In genomic region chr4:133065894-133066386, GRCm38 (mm10) we compare ENCODE assay signal across 14 mouse cellular contexts. TPM values are rescaled to one million over a fixed set of nuclear protein-coding genes. Genes with fewer than 3 reads are reported as not detected.
DNase-seq lines count a peak whose midpoint lies in the region; ATAC-seq and TF ChIP-seq lines count a peak whose summit lies in the region.
"Had no signal": no experiment of that assay in that cellular context is flagged by ENCODE, and none has a peak within 500 bp of the region (broad histone marks: within the 10 kb centered on the region; RNA-seq: fewer than 3 reads in every experiment).

No protein-coding gene starts in this region.

- no peaks in the 10 kb centered on the region for H3K27me3 ChIP-seq in forebrain, postnatal 0 days (ENCODE audit: insufficient read depth, low read length)
- no peaks in the 10 kb centered on the region for H3K27me3 ChIP-seq in forebrain, embryonic 12.5 days
- H3K27me3 ChIP-seq in midbrain, embryonic 15.5 days (replicated peaks), result no peaks in the 10 kb centered on the region
- no peaks in the 10 kb centered on the region for H3K27me3 ChIP-seq in midbrain, embryonic 16.5 days (ENCODE audit: control insufficient read depth, insufficient read depth, low read depth, low read length)
- H3K27me3 ChIP-seq: CH12.LX; embryonic facial prominence, embryonic 13.5 days; liver, embryonic 13.5 days had no signal

- 96% methylated on average over 14 of the region's 14 CpGs for WGBS in forebrain, postnatal 0 days
- WGBS in forebrain, embryonic 12.5 days, result 92% methylated on average over 14 of the region's 14 CpGs
- WGBS in midbrain, embryonic 15.5 days, result 95% methylated on average over 14 of the region's 14 CpGs
- WGBS in midbrain, embryonic 16.5 days, result 97% methylated on average over 14 of the region's 14 CpGs

- H3K9me3 ChIP-seq in forebrain, postnatal 0 days (ENCODE audit: low read length), result no peaks in the 10 kb centered on the region
- H3K9me3 ChIP-seq in forebrain, embryonic 12.5 days, result no peaks in the 10 kb centered on the region
- no peaks in the 10 kb centered on the region for H3K9me3 ChIP-seq in midbrain, embryonic 15.5 days
- no peaks in the 10 kb centered on the region for H3K9me3 ChIP-seq in midbrain, embryonic 16.5 days (replicated peaks; ENCODE audit: control insufficient read depth, low read length, poor library complexity, severe bottlenecking)
- H3K9me3 ChIP-seq: embryonic facial prominence, embryonic 13.5 days; liver, embryonic 13.5 days had no signal

- no peaks in the 10 kb centered on the region for H3K4me1 ChIP-seq in forebrain, postnatal 0 days (ENCODE audit: insufficient read depth)
- peaks cover 2% of the 10 kb centered on the region; the same call in 1 of the 2 replicates for H3K4me1 ChIP-seq in forebrain, embryonic 12.5 days
- H3K4me1 ChIP-seq in midbrain, embryonic 15.5 days, result peaks cover 14% of the 10 kb centered on the region
- H3K4me1 ChIP-seq in midbrain, embryonic 16.5 days (ENCODE audit: control insufficient read depth, insufficient read depth, low read length), result peaks cover 5% of the 10 kb centered on the region; the same call in 1 of the 2 replicates

- ATAC-seq in forebrain, postnatal 0 days, result no peak
- ATAC-seq in forebrain, embryonic 12.5 days (ENCODE audit: low FRiP score), result no peak
- 0 out of 2 replicates have a peak, but pooled peaks have one; percentile 4 for ATAC-seq in midbrain, embryonic 15.5 days (replicated peaks)
- no peak for ATAC-seq in midbrain, embryonic 16.5 days
- ATAC-seq in megakaryocyte-erythroid progenitor cell, adult 5-6 weeks (replicated peaks; ENCODE audit: low FRiP score, low TSS enrichment, poor library complexity, severe bottlenecking), result 0 out of 2 replicates have a peak, but pooled peaks have one; percentile 33

- no peak overlapping the region for H3K4me3 ChIP-seq in forebrain, postnatal 0 days (ENCODE audit: low read depth, low read length)
- H3K4me3 ChIP-seq in forebrain, embryonic 12.5 days (replicated peaks), result no peak overlapping the region
- no peak overlapping the region for H3K4me3 ChIP-seq in midbrain, embryonic 15.5 days
- H3K4me3 ChIP-seq in midbrain, embryonic 16.5 days (ENCODE audit: low read depth, low read length), result no peak overlapping the region
- H3K4me3 ChIP-seq: embryonic facial prominence, embryonic 13.5 days; liver, embryonic 13.5 days had no signal

- no peak overlapping the region for H3K27ac ChIP-seq in forebrain, postnatal 0 days (ENCODE audit: low read depth, low read length)
- no peak overlapping the region for H3K27ac ChIP-seq in forebrain, embryonic 12.5 days
- H3K27ac ChIP-seq in midbrain, embryonic 15.5 days, result no peak overlapping the region
- H3K27ac ChIP-seq in midbrain, embryonic 16.5 days (ENCODE audit: low read length), result no peak overlapping the region
- H3K27ac ChIP-seq: embryonic facial prominence, embryonic 13.5 days; liver, embryonic 13.5 days had no signal

- no peak overlapping the region for H3K9ac ChIP-seq in forebrain, postnatal 0 days
- H3K9ac ChIP-seq in forebrain, embryonic 12.5 days, result no peak overlapping the region
- no peak overlapping the region for H3K9ac ChIP-seq in midbrain, embryonic 15.5 days
- no peak overlapping the region for H3K9ac ChIP-seq in midbrain, embryonic 16.5 days (ENCODE audit: low read depth, low read length)
- H3K9ac ChIP-seq: embryonic facial prominence, embryonic 13.5 days; liver, embryonic 13.5 days had no signal

- H3K4me2 ChIP-seq in forebrain, postnatal 0 days (ENCODE audit: low read depth), result no peak overlapping the region
- no peak overlapping the region for H3K4me2 ChIP-seq in forebrain, embryonic 12.5 days
- H3K4me2 ChIP-seq in midbrain, embryonic 15.5 days, result no peak overlapping the region
- no peak overlapping the region for H3K4me2 ChIP-seq in midbrain, embryonic 16.5 days (ENCODE audit: low read length)
- H3K4me2 ChIP-seq: embryonic facial prominence, embryonic 13.5 days; liver, embryonic 13.5 days had no signal

- 0 out of 2 replicates have a peak, but pooled peaks have one; percentile 21 for TF ChIP-seq CTCF in forebrain, postnatal 0 days (IDR thresholded peaks at IDR 0.05; ENCODE audit: low read depth)

- H3K36me3 ChIP-seq in forebrain, postnatal 0 days (ENCODE audit: insufficient read depth), result peaks cover 65% of the 10 kb centered on the region
- peaks cover 62% of the 10 kb centered on the region for H3K36me3 ChIP-seq in forebrain, embryonic 12.5 days (replicated peaks)
- peaks cover 47% of the 10 kb centered on the region for H3K36me3 ChIP-seq in midbrain, embryonic 15.5 days (replicated peaks)
- H3K36me3 ChIP-seq in midbrain, embryonic 16.5 days (ENCODE audit: control insufficient read depth, insufficient read depth, low read length), result peaks cover 47% of the 10 kb centered on the region

- DNase-seq in forebrain, postnatal 0 days, result no peak
- DNase-seq in kidney, postnatal 10 days, result peak; percentile 41
- no peak for DNase-seq in kidney, postnatal 36 days
- DNase-seq in adrenal gland, adult 8-10 months, result no peak
- DNase-seq: cerebellum, adult 11 months; heart, postnatal 14 days; layer of hippocampus, adult 9-11 months; liver, embryonic 13.5 days had no signal

RNA-seq across cellular contexts. Expression of gene Ahdc1, which starts 54.9 kb away (rescaled TPM):
- total RNA-seq in forebrain, postnatal 0 days (2014; rRNA removed), result 56.7 and 82.4 TPM in 2 replicates
- 7.6 and 8.4 TPM in 2 replicates for polyA plus RNA-seq in forebrain, postnatal 0 days (2015; fragmentation: Nextera tagmentation; extraction: Ambion mirVana)
- polyA plus RNA-seq in forebrain, embryonic 12.5 days (2016; fragmentation: Nextera tagmentation; extraction: Ambion mirVana), result 7.2 and 8.1 TPM in 2 replicates
- polyA plus RNA-seq in midbrain, embryonic 15.5 days (2015; fragmentation: Nextera tagmentation; extraction: Ambion mirVana), result 13.5 and 14.4 TPM in 2 replicates
- polyA plus RNA-seq in midbrain, embryonic 16.5 days (2015; fragmentation: Nextera tagmentation; extraction: Ambion mirVana), result 11.2 and 12.5 TPM in 2 replicates
- 4.8 and 7.0 TPM in 2 replicates for total RNA-seq in megakaryocyte-erythroid progenitor cell, adult 5-6 weeks (2014; fragmentation: Nextera tagmentation)
- total RNA-seq in megakaryocyte-erythroid progenitor cell, adult 5-6 weeks (2017), result 0.33 and 0.72 TPM in 2 replicates
- 100 to 1,000 TPM in 1 of 4 experiments, 10 to 100 TPM in 3; 72.0 to 109 (median 82.9) TPM for total RNA-seq in adrenal gland, adult 8-10 months (2022)

Comparison
In these comparisons a context has a peak if more than half of its experiments do, and no peak if none do; other contexts are left out.
1. ATAC-seq: peak in midbrain, embryonic 15.5 days (single experiment) and megakaryocyte-erythroid progenitor cell, adult 5-6 weeks (single experiment); none in forebrain, postnatal 0 days (single experiment), forebrain, embryonic 12.5 days (single experiment) and midbrain, embryonic 16.5 days (single experiment).